Mouse (Mus musculus): ENCODE results near the gene Mrpl21. TPM values are rescaled to one million over a fixed set of nuclear protein-coding genes. Genes with fewer than 3 reads are reported as not detected.

Mrpl21 gene
- 10 to 100 TPM; 52.4 to 60.4 TPM for total RNA-seq (2021)

GRCm38 (mm10) chr19:3282572-3283467, at the start of gene Mrpl21, which contains the start of gene Ighmbp2:
Gene Mrpl21, plus strand, starts transcription at chr19:3282901.
Gene Ighmbp2, minus strand, starts transcription at chr19:3283017.
- intact Hi-C loops (cut with DNase I) = no loop called here
- DNase-seq (ENCODE audit: extremely low spot score in 1 of 2, low spot score in 2 of 2) = peak; percentile 91 to 93

DNA sequence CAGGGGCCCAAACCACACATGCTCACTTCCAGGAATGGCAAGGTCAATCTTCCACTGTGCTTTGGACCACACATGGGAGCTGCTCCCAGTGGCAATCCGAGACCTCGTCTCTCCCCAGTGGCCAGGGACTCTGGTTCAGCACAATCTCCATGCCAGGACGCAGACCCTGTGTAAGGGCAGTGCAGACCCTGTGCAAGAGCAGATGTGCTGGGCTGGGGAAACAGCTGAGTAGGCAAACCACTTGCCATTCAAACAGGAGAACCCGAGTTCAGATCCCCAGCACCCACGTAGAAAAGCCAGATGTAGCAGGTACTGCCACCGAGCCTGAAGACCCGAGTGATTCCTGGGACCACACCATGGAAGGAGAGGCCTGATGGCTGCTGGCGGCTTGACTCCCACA, 22.7 kb upstream of the Mrpl21 start:
- intact Hi-C loops (cut with DNase I) = no loop called here
- DNase-seq (ENCODE audit: extremely low spot score in 1 of 2, low spot score in 2 of 2) = no peak

DNA sequence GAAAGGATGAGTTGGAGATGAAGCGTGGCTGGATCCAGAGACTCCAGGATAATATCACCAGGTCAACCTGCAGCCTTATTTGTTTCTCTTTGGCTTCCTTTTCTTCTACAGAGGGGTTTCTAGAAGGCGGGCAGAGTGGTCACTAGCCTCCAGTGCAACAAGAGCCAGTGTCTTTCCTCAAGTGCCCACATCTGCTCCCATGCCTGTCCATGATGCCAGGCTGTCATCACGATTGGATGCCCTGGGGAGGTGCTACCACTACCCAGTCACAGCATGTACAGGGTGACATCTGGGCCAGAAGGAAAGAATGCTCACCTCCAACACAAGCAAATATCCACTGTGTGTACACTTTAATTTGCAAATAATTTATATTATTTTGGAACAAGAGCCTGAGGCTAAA, 22.1 kb upstream of the Mrpl21 start:
- intact Hi-C loops (cut with DNase I) = no loop called here
- DNase-seq (ENCODE audit: extremely low spot score in 1 of 2, low spot score in 2 of 2) = no peak

- no peak for DNase-seq (ENCODE audit: extremely low spot score in 1 of 2, low spot score in 2 of 2)
- intact Hi-C loops (cut with DNase I) = no loop called here
Observed at GRCm38 (mm10) chr19:3261336-3261735, 21.4 kb upstream of the Mrpl21 start.

DNA sequence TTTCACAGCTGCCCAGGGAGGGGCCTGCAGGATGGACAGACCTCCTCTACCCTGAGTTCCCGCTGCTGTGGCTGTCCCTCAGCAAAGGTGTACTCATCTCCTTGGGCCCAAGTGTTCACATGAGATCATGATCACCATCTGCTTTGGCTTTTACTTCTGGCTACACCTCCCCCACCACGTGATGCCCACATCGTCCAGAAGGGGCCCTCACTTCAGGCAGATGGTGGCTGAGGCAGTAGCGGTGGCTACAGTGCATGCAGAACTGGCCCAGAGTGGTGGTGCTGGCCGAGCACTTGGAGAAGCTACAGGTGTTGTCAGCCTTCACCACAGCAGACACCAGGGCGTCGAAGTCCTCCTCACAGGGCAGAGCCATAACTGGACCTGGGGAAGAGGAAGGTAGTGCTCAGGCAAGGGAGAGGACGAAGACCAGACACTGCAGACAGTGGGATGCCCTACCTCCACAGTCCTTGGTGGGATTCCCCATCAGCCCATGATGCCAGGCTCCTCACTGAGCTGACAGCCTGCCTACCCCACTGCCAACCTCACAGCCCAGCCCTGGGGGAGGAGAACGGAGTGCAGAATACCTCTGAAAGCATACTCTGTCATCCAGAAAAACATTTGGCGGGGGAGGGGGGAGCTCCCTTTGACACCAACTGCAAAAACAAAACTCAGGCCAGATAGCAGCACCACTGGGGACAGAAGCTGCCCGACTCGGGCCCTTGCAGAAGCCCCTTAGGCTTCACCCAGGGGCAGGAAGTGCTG, 20.8 kb upstream of the Mrpl21 start:
- intact Hi-C loops (cut with DNase I) = no loop called here
- DNase-seq (ENCODE audit: extremely low spot score in 1 of 2, low spot score in 2 of 2) = no peak

GRCm38 (mm10) chr19:3264348-3264747, 18.4 kb upstream of the Mrpl21 start:
- intact Hi-C loops (cut with DNase I) = no loop called here
- no peak for DNase-seq (ENCODE audit: extremely low spot score in 1 of 2, low spot score in 2 of 2)

DNA sequence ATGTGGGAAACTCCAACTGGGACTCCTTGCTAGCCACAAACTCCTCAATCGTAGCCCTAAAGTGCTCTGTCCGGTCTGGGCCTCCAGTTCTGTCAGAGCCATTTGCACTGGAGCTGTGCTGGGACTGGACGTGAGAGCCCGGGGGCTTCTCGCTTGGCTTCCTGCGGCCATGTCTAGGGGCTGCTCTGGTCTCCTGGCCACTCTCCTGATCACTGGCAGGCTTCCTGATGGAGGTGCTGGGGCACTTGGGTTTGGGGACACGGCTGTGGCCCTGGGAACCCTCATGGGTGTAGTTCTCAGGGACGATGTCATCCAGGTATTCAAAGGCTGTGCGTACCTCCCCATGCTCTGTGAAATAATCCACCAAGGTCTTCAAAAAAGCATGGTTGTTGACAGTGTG, 17.5 kb upstream of the Mrpl21 start:
- DNase-seq (ENCODE audit: extremely low spot score in 1 of 2, low spot score in 2 of 2) = no peak
- intact Hi-C loops (cut with DNase I) = no loop called here

DNA sequence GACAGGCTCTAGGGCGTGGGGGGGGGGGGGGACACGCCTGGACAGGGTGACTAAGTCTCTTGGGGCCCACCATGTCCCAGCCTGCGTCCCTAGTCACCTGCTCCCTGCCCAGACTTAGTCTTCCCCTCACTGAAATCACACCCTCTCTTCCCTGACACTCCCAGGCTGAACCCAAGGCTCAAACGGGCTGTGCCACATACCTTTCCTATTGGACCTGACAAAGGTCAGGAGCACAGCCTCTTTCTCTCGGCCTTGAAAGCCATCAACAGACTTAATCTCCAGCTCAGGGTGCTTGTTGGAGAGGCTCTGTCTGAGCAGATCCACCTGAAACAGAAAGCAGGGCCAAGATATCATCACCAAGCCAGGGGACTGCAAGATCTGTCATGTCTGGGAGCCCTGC, 16.6 kb upstream of the Mrpl21 start:
- no peak for DNase-seq (ENCODE audit: extremely low spot score in 1 of 2, low spot score in 2 of 2)
- intact Hi-C loops (cut with DNase I) = no loop called here

DNA sequence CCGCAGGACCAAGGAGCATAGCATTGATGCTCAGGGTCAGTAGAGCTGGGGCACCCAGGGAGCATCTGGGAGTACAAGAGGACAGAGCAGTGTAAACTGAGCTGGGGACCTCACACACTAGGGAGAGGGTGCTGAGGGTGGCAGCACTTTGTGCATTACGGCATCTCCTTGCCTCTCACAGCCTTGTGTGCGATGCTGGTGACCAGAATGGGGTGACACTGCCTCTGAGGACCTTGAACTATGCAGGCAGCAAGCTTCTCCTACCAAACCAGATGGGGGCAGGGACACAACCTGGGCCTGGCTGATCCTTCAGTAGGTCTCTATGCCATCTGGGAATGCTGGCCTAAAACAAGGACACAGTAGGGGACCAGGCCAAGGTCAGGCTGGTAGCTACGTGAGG, 16.0 kb upstream of the Mrpl21 start:
- DNase-seq (ENCODE audit: extremely low spot score in 1 of 2, low spot score in 2 of 2) = no peak
- intact Hi-C loops (cut with DNase I) = no loop called here

DNA sequence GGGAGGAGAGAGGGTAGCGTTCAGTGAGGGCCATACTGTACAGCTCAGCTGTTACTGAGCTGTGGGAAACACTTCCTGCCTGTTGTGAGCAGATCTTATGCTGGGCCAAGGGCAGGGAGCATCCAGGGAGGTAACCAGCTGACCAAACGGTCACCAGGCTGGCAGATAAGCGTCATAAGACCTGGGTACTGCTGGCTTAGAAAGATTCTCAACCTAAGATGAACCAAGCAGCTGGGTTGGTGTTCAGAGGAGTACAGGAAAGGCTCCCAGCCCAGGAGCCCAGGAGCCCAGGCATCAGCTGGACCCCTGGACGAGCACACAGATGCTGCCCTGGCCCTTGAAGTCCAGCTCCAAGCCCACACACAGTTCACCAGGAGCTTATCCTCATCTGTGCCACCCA, 15.4 kb upstream of the Mrpl21 start:
- intact Hi-C loops (cut with DNase I) = no loop called here
- DNase-seq (ENCODE audit: extremely low spot score in 1 of 2, low spot score in 2 of 2) = no peak

GRCm38 (mm10) chr19:3268218-3268980, 14.3 kb upstream of the Mrpl21 start:
- intact Hi-C loops (cut with DNase I) = no loop called here
- no peak for DNase-seq (ENCODE audit: extremely low spot score in 1 of 2, low spot score in 2 of 2)

DNA sequence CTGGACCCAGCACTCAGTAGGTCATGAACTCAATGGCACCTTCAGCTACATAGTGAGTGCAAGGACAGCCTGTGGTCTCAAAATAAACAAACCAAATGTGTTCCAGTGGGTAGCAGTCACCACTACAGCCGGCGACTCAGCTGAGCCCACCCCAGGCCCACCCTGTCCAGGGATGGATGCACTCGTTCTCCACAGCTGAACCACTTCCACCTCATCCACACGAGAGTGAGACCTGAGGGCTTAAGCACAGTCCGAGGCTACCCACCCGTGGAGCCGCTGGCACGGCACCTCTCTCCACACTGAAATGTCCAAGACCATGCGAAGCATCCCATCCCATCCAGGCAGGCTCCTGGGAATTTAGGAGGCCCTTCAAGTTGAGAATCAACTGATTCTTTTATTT, 13.4 kb upstream of the Mrpl21 start:
- DNase-seq (ENCODE audit: extremely low spot score in 1 of 2, low spot score in 2 of 2) = no peak
- intact Hi-C loops (cut with DNase I) = no loop called here

GRCm38 (mm10) chr19:3269803-3270202, 12.9 kb upstream of the Mrpl21 start:
- DNase-seq (ENCODE audit: extremely low spot score in 1 of 2, low spot score in 2 of 2) = no peak

DNA sequence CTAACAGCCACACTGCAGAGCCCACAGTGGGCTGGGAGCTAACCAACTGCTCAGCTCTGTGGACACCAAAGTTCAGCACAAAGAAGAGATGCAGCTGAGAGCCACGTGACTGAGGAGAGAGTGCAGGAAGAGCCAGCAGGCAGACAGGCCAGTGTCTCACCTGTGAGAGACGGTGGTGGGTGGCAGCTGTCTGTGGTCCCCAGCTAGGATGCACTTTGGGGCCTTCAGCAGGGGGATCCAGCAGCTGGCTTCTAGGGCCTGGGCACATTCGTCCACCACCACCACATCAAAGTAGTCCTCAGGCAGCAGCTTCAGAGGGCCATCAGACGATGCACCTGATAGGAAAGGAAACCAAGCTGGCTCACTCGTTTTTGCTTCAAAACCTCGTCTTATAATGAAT, 11.3 kb upstream of the Mrpl21 start:
- DNase-seq (ENCODE audit: extremely low spot score in 1 of 2, low spot score in 2 of 2) = no peak
- intact Hi-C loops (cut with DNase I) = no loop called here

More at GRCm38 (mm10) chr19:3269803-3270202, 12.9 kb upstream of the Mrpl21 start:
- intact Hi-C loops (cut with DNase I) = no loop called here

DNA sequence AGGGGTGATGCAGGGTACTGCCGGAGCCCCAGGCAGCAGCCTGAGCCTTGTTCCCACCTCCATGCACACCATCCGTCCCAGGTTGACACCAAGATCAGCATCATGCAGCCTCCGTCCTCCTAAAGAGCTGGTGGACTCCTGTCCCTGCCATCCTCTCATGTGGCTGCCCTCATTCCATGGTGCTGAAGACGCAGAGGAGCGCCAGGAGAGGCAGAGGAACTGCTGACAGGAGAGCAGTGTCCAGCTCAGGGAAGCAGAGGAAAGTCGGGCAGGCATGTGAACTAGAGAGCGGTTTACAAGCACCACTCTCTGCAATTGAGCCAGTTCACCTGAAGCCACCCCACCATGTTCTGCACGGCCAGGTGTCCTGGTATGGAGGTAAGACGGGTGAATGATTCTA, 9.4 kb upstream of the Mrpl21 start:
- DNase-seq (ENCODE audit: extremely low spot score in 1 of 2, low spot score in 2 of 2) = peak in 1 of 2 experiments; percentile 19
- intact Hi-C loops (cut with DNase I) = no loop called here

- DNase-seq (ENCODE audit: extremely low spot score in 1 of 2, low spot score in 2 of 2) = peak in 1 of 2 experiments; percentile 12
- intact Hi-C loops (cut with DNase I) = no loop called here
Observed at GRCm38 (mm10) chr19:3275744-3276365, 6.8 kb upstream of the Mrpl21 start.

GRCm38 (mm10) chr19:3281886-3282285, 815 bp upstream of the Mrpl21 start:
- intact Hi-C loops (cut with DNase I) = no loop called here
- peak in 1 of 2 experiments; percentile 15 for DNase-seq (ENCODE audit: extremely low spot score in 1 of 2, low spot score in 2 of 2)

GRCm38 (mm10) chr19:3289006-3289405, 6.3 kb downstream of the Mrpl21 start:
- intact Hi-C loops (cut with DNase I) = no loop called here
- DNase-seq (ENCODE audit: extremely low spot score in 1 of 2, low spot score in 2 of 2) = no peak

GRCm38 (mm10) chr19:3292028-3292427, 9.3 kb downstream of the Mrpl21 start:
- intact Hi-C loops (cut with DNase I) = loop anchor here (2.0 kb wide), 2 partner anchors 69 to 159 kb away; no protein-coding TSS in a partner anchor
- peak; percentile 18 to 74 for DNase-seq (ENCODE audit: extremely low spot score in 1 of 2, low spot score in 2 of 2)

Data from left cerebral cortex, postnatal 10 days (tissue).